Mouse (Mus musculus) heart, embryonic 15.5 days (tissue): ENCODE data around the gene Nck2. TPM values are rescaled to one million over a fixed set of nuclear protein-coding genes. Genes with fewer than 3 reads are reported as not detected.

Experiments
- ATAC-seq: fragments of 200-750 bp; cut with Nextera tagmentation; replicated peaks from 2 replicates; pipeline ENCODE4 v1.8.0; 2017; ENCODE audit warnings: low read depth, moderate TSS enrichment; ENCODE audit not compliant: insufficient number of reproducible peaks, insufficient read depth, low FRiP score
- H3K27ac ChIP-seq: fragments of 300-500 bp; sonication (generic); 2 replicates; pipeline ENCODE4 v1.5.1; 2015; ENCODE audit warnings: mild to moderate bottlenecking, inconsistent platforms
- H3K27me3 ChIP-seq: fragments of 300-500 bp; sonication (generic); 2 replicates; pipeline ENCODE4 v1.6.1; 2015; ENCODE audit warnings: inconsistent platforms
- H3K36me3 ChIP-seq: fragments of 300-500 bp; sonication (generic); 2 replicates; pipeline ENCODE4 v1.6.1; 2015; ENCODE audit warnings: mild to moderate bottlenecking, inconsistent platforms
- H3K4me1 ChIP-seq: fragments of 300-500 bp; sonication (generic); replicated peaks from 2 replicates; pipeline ENCODE4 v1.6.1; 2015; ENCODE audit warnings: inconsistent platforms
- H3K4me2 ChIP-seq: fragments of 300-500 bp; sonication (generic); 2 replicates; pipeline ENCODE4 v1.6.1; 2015; ENCODE audit warnings: inconsistent platforms, mild to moderate bottlenecking, moderate library complexity
- H3K4me3 ChIP-seq: fragments of 300-500 bp; sonication (generic); 2 replicates; pipeline ENCODE4 v1.5.1; 2015; ENCODE audit warnings: mild to moderate bottlenecking, inconsistent platforms
- H3K9ac ChIP-seq: fragments of 300-500 bp; sonication (generic); 2 replicates; pipeline ENCODE4 v1.6.1; 2015; ENCODE audit warnings: mild to moderate bottlenecking, inconsistent platforms
- H3K9me3 ChIP-seq: fragments of 300-500 bp; sonication (generic); replicated peaks from 2 replicates; pipeline ENCODE4 v1.6.1; 2016; ENCODE audit warnings: inconsistent platforms
- WGBS: fragments of 180-500 bp; shearing (Covaris S2); methylation state at CpG from one replicate; pipeline ENCODE4 v1.1.7; 2015; ENCODE audit warnings: mixed read lengths; 5-methylcytosine and 5-hydroxymethylcytosine counted together
- polyA plus RNA-seq: library from polyadenylated mRNA; unstranded; fragments of >200 nt; fragmentation: Nextera tagmentation; extraction: Ambion mirVana; gene quantifications from 2 replicates; pipeline ENCODE4 v1.2.1, GENCODE M21; 2015

The Nck2 gene
- polyA plus RNA-seq, 1 experiment from 2014 or later = 23.5 TPM

- H3K27me3 ChIP-seq = no peaks in the 10 kb centered on the region
- H3K9ac ChIP-seq = no peak overlapping the region
- 81% methylated on average over 3 of the region's 3 CpGs for WGBS
These were observed 62.3 kb downstream of the Nck2 start for GRCm38 (mm10) chr1:43506638-43507037.

GRCm38 (mm10) chr1:43507809-43508208 is 63.4 kb downstream of the Nck2 start:
- Histone ChIP-seq H3K4me2 (no peak overlapping the region), H3K4me1 (peaks cover 19% of the 10 kb centered on the region), H3K36me3 (peaks cover 2% of the 10 kb centered on the region; the same call in 1 of the 2 replicates), H3K27me3 (no peaks in the 10 kb centered on the region), H3K4me3 (no peak overlapping the region), H3K9ac (no peak overlapping the region), H3K27ac (no peak overlapping the region), H3K9me3 (no peaks in the 10 kb centered on the region)
- no peak for ATAC-seq
- WGBS = 69% methylated on average over 1 of the region's 1 CpGs

More at GRCm38 (mm10) chr1:43506638-43507037, 62.3 kb downstream of the Nck2 start:
- H3K4me1 ChIP-seq = peaks cover 30% of the 10 kb centered on the region
- H3K27ac ChIP-seq = no peak overlapping the region
- no peaks in the 10 kb centered on the region for H3K36me3 ChIP-seq
- no peak overlapping the region for H3K4me2 ChIP-seq
- H3K9me3 ChIP-seq = no peaks in the 10 kb centered on the region
- no peak overlapping the region for H3K4me3 ChIP-seq
- no peak for ATAC-seq

- Histone ChIP-seq H3K4me1 (no peaks in the 10 kb centered on the region), H3K9me3 (no peaks in the 10 kb centered on the region), H3K27ac (no peak overlapping the region), H3K4me3 (no peak overlapping the region), H3K36me3 (peaks cover 8% of the 10 kb centered on the region), H3K27me3 (no peaks in the 10 kb centered on the region), H3K9ac (no peak overlapping the region), H3K4me2 (no peak overlapping the region)
- WGBS = 89% methylated on average over 12 of the region's 12 CpGs
- no peak for ATAC-seq
These were observed 66.9 kb downstream of the Nck2 start for GRCm38 (mm10) chr1:43511256-43511655.

GRCm38 (mm10) chr1:43511667-43512066 is 67.3 kb downstream of the Nck2 start:
- WGBS = 84% methylated on average over 8 of the region's 8 CpGs
- Histone ChIP-seq H3K4me3 (no peak overlapping the region), H3K36me3 (peaks cover 8% of the 10 kb centered on the region), H3K4me2 (no peak overlapping the region), H3K27me3 (no peaks in the 10 kb centered on the region), H3K27ac (no peak overlapping the region), H3K9ac (no peak overlapping the region), H3K4me1 (no peaks in the 10 kb centered on the region), H3K9me3 (no peaks in the 10 kb centered on the region)
- ATAC-seq = no peak

- no peak overlapping the region for H3K4me2 ChIP-seq
- H3K36me3 ChIP-seq = peaks cover 8% of the 10 kb centered on the region
- whole genome bisulfite sequencing = 90% methylated on average over 3 of the region's 3 CpGs
These were observed 73.0 kb downstream of the Nck2 start for GRCm38 (mm10) chr1:43517405-43517804.

GRCm38 (mm10) chr1:43520216-43520988 is 76.0 kb downstream of the Nck2 start:
- H3K27ac ChIP-seq = no peak overlapping the region
- no peaks in the 10 kb centered on the region for H3K36me3 ChIP-seq
- peaks cover 12% of the 10 kb centered on the region for H3K4me1 ChIP-seq
- WGBS = 94% methylated on average over 1 of the region's 1 CpGs
- H3K4me2 ChIP-seq = no peak overlapping the region
- H3K27me3 ChIP-seq = no peaks in the 10 kb centered on the region
- no peak for ATAC-seq
- no peak overlapping the region for H3K4me3 ChIP-seq
- no peaks in the 10 kb centered on the region for H3K9me3 ChIP-seq
- no peak overlapping the region for H3K9ac ChIP-seq

More at GRCm38 (mm10) chr1:43517405-43517804, 73.0 kb downstream of the Nck2 start:
- no peak overlapping the region for H3K27ac ChIP-seq
- H3K4me3 ChIP-seq = no peak overlapping the region
- no peaks in the 10 kb centered on the region for H3K27me3 ChIP-seq
- no peaks in the 10 kb centered on the region for H3K9me3 ChIP-seq
- ATAC-seq = no peak
- H3K4me1 ChIP-seq = peaks cover 12% of the 10 kb centered on the region
- no peak overlapping the region for H3K9ac ChIP-seq

GRCm38 (mm10) chr1:43520989-43521371 is 76.6 kb downstream of the Nck2 start:
- H3K4me2 ChIP-seq = no peak overlapping the region
- H3K4me3 ChIP-seq = no peak overlapping the region
- no peaks in the 10 kb centered on the region for H3K36me3 ChIP-seq
- no peak overlapping the region for H3K9ac ChIP-seq
- H3K27ac ChIP-seq = no peak overlapping the region
- no peak for ATAC-seq
- H3K4me1 ChIP-seq = peaks cover 12% of the 10 kb centered on the region
- WGBS = 84% methylated on average over 3 of the region's 3 CpGs
- no peaks in the 10 kb centered on the region for H3K9me3 ChIP-seq
- H3K27me3 ChIP-seq = no peaks in the 10 kb centered on the region

- no peaks in the 10 kb centered on the region for H3K36me3 ChIP-seq
- WGBS = 75% methylated on average over 3 of the region's 3 CpGs
- H3K9me3 ChIP-seq = no peaks in the 10 kb centered on the region
- no peak overlapping the region for H3K4me3 ChIP-seq
- H3K4me1 ChIP-seq = peaks cover 12% of the 10 kb centered on the region
- no peak overlapping the region for H3K9ac ChIP-seq
- ATAC-seq = no peak
- no peak overlapping the region for H3K27ac ChIP-seq
- H3K27me3 ChIP-seq = no peaks in the 10 kb centered on the region
- no peak overlapping the region for H3K4me2 ChIP-seq
These were observed 77.1 kb downstream of the Nck2 start for GRCm38 (mm10) chr1:43521512-43521911.

- H3K4me1 ChIP-seq = peaks cover 12% of the 10 kb centered on the region
- no peak overlapping the region for H3K4me3 ChIP-seq
- H3K27ac ChIP-seq = no peak overlapping the region
- H3K9me3 ChIP-seq = no peaks in the 10 kb centered on the region
- no peak overlapping the region for H3K4me2 ChIP-seq
- H3K9ac ChIP-seq = no peak overlapping the region
- no peak for ATAC-seq
- H3K36me3 ChIP-seq = no peaks in the 10 kb centered on the region
- no peaks in the 10 kb centered on the region for H3K27me3 ChIP-seq
- 83% methylated on average over 4 of the region's 4 CpGs for WGBS
These were observed 77.6 kb downstream of the Nck2 start for GRCm38 (mm10) chr1:43521950-43522349.

- no peak for ATAC-seq
- Histone ChIP-seq H3K4me3 (no peak overlapping the region), H3K9me3 (no peaks in the 10 kb centered on the region), H3K27ac (no peak overlapping the region), H3K4me2 (no peak overlapping the region), H3K27me3 (no peaks in the 10 kb centered on the region), H3K4me1 (peaks cover 12% of the 10 kb centered on the region), H3K9ac (no peak overlapping the region), H3K36me3 (no peaks in the 10 kb centered on the region)
- 85% methylated on average over 2 of the region's 2 CpGs for WGBS
These were observed 78.6 kb downstream of the Nck2 start for GRCm38 (mm10) chr1:43522976-43523375.

GRCm38 (mm10) chr1:43524332-43524731 is 80.0 kb downstream of the Nck2 start:
- peaks cover 12% of the 10 kb centered on the region for H3K4me1 ChIP-seq
- H3K27ac ChIP-seq = no peak overlapping the region
- WGBS = 78% methylated on average over 3 of the region's 3 CpGs
- H3K4me3 ChIP-seq = no peak overlapping the region
- H3K27me3 ChIP-seq = no peaks in the 10 kb centered on the region
- ATAC-seq = no peak
- H3K36me3 ChIP-seq = no peaks in the 10 kb centered on the region
- no peaks in the 10 kb centered on the region for H3K9me3 ChIP-seq
- H3K9ac ChIP-seq = no peak overlapping the region
- H3K4me2 ChIP-seq = no peak overlapping the region

GRCm38 (mm10) chr1:43528275-43528674 is 83.9 kb downstream of the Nck2 start:
- no peak for ATAC-seq
- no peak overlapping the region for H3K27ac ChIP-seq
- no peak overlapping the region for H3K4me2 ChIP-seq
- no peak overlapping the region for H3K4me3 ChIP-seq
- H3K9ac ChIP-seq = no peak overlapping the region
- H3K9me3 ChIP-seq = no peaks in the 10 kb centered on the region
- WGBS = 95% methylated on average over 2 of the region's 2 CpGs
- no peaks in the 10 kb centered on the region for H3K27me3 ChIP-seq
- H3K4me1 ChIP-seq = peaks cover 24% of the 10 kb centered on the region
- H3K36me3 ChIP-seq = no peaks in the 10 kb centered on the region
